Mouse (Mus musculus) ES-E14 (cell line): ENCODE measurements at regions not wholly inside any gene's neighbourhood (a gene's known extent, or its start where the extent isn't known, plus 50 kb on each side); places are given as distances from the start of the nearest gene placed in this dataset.

Experiments
- HCFC1 ChIP-seq: IDR thresholded peaks from 2 replicates; pipeline ENCODE4 v1.6.1; 2012; ENCODE audit warnings: low read length, inconsistent platforms, borderline replicate concordance; ENCODE audit not compliant: insufficient read depth
- ZC3H11A ChIP-seq: IDR thresholded peaks from 2 replicates; pipeline ENCODE4 v1.6.1; 2012; ENCODE audit warnings: low read depth, mild to moderate bottlenecking, inconsistent platforms, low read length, borderline replicate concordance

DNA sequence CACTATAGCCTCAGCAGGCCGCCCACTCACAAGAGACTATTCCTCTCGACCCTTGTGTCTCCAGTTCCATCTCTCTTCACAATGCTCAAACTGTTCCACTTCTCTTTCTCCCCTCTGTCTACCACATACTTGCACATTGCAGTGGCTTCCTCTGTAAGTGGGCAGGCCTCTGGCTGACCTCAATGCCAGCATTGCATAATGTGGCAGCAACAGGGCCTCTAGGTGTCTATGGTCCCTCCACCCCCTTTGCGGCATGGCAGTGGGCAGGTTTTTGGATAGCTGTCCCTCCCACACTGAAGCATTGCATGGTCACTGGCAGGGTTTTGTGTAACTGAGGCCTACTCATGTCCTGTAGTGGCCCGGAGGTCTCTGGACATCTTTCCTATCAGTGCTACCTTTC is 302.7 kb upstream of the Kcnh8 start:
- no peak for TF ChIP-seq HCFC1
- TF ChIP-seq ZC3H11A: no peak
